Mouse (Mus musculus) kidney, postnatal 0 days (tissue): ENCODE data around the gene Slc6a11. TPM values are rescaled to one million over a fixed set of nuclear protein-coding genes. Genes with fewer than 3 reads are reported as not detected.

Experiments used
- ATAC-seq: fragments of 200-750 bp; cut with Nextera tagmentation; replicated peaks from 2 replicates; pipeline ENCODE4 v1.8.0; 2017; ENCODE audit warnings: low read depth, moderate number of reproducible peaks, moderate TSS enrichment, moderate library complexity; ENCODE audit not compliant: low FRiP score
- DNase-seq: peaks from one replicate; pipeline ENCODE4 v3.0.0-alpha.2; 2016; ENCODE audit warnings: low spot score
- H3K27ac ChIP-seq: fragments of 300-500 bp; sonication (generic); 2 replicates; pipeline ENCODE4 v1.5.1; 2014; ENCODE audit warnings: mild to moderate bottlenecking
- H3K27me3 ChIP-seq: fragments of 300-500 bp; sonication (generic); 2 replicates; pipeline ENCODE4 v1.6.1; 2014; ENCODE audit warnings: low read length, mixed read lengths; ENCODE audit not compliant: insufficient read depth
- H3K36me3 ChIP-seq: fragments of 300-500 bp; sonication (generic); 2 replicates; pipeline ENCODE4 v1.6.1; 2014; ENCODE audit warnings: low read length, mixed read lengths; ENCODE audit not compliant: insufficient read depth
- H3K4me1 ChIP-seq: fragments of 300-500 bp; sonication (generic); replicated peaks from 2 replicates; pipeline ENCODE4 v1.6.1; 2014; ENCODE audit warnings: antibody characterized with exemption, low read length, mixed read lengths; ENCODE audit not compliant: insufficient read depth
- H3K4me2 ChIP-seq: fragments of 300-500 bp; sonication (generic); 2 replicates; pipeline ENCODE4 v1.6.1; 2014; ENCODE audit warnings: mild to moderate bottlenecking, low read length, moderate library complexity, mixed read lengths
- H3K4me3 ChIP-seq: fragments of 300-500 bp; sonication (generic); replicated peaks from 2 replicates; pipeline ENCODE4 v1.5.1; 2014; ENCODE audit warnings: low read depth, low read length
- H3K9ac ChIP-seq: fragments of 300-500 bp; sonication (generic); 2 replicates; pipeline ENCODE4 v1.6.1; 2014; ENCODE audit warnings: low read depth, low read length
- H3K9me3 ChIP-seq: fragments of 300-500 bp; sonication (generic); replicated peaks from 2 replicates; pipeline ENCODE4 v1.6.1; 2016; ENCODE audit warnings: low read length, inconsistent platforms, mixed read lengths
- CTCF ChIP-seq: IDR thresholded peaks from 2 replicates; pipeline ENCODE4 v1.5.1; 2016; ENCODE audit warnings: antibody characterized with exemption, low read depth, mild to moderate bottlenecking, moderate library complexity
- WGBS: fragments of 180-500 bp; shearing (Covaris S2); extraction: QIAGEN DNeasy Blood & Tissue Kit; methylation state at CpG from one replicate; pipeline ENCODE4 v1.1.7; 2014; 5-methylcytosine and 5-hydroxymethylcytosine counted together
- polyA plus RNA-seq: library from polyadenylated mRNA; unstranded; fragments of >200 nt; fragmentation: Nextera tagmentation; extraction: Ambion mirVana; gene quantifications from 2 replicates; pipeline ENCODE4 v1.2.1, GENCODE M21; 2015

Gene Slc6a11
- polyA plus RNA-seq, 1 experiment from 2014 or later: 0.04 TPM

DNA sequence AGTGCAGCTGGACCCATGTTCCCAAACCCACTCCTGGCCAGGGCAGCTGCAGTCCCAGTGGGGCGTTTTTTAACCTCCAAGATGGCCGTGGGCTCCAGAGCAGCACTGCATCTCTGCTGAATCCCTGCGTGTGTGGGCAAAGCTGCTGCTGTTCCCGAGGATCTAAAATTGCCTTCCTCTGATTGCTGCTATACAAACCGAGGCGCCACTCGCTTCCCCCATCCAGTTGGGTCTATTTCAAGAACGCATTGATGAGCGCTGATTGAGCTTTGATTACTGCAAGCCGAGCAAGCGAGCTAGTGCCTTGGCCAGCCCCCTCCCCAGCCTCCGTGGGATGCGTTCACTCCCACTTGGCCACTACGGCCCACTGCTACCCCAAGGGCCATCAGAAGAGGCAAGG, 123.9 kb downstream of the Slc6a11 start:
- H3K4me3 ChIP-seq: no peak overlapping the region
- H3K9me3 ChIP-seq: no peaks in the 10 kb centered on the region
- ATAC-seq: no peak
- no peak overlapping the region for H3K4me2 ChIP-seq
- H3K9ac ChIP-seq: no peak overlapping the region
- WGBS: 49% methylated on average over 14 of the region's 14 CpGs
- no peak for DNase-seq
- H3K27me3 ChIP-seq: no peaks in the 10 kb centered on the region
- no peaks in the 10 kb centered on the region for H3K36me3 ChIP-seq
- no peaks in the 10 kb centered on the region for H3K4me1 ChIP-seq
- TF ChIP-seq CTCF: no peak
- no peak overlapping the region for H3K27ac ChIP-seq

DNA sequence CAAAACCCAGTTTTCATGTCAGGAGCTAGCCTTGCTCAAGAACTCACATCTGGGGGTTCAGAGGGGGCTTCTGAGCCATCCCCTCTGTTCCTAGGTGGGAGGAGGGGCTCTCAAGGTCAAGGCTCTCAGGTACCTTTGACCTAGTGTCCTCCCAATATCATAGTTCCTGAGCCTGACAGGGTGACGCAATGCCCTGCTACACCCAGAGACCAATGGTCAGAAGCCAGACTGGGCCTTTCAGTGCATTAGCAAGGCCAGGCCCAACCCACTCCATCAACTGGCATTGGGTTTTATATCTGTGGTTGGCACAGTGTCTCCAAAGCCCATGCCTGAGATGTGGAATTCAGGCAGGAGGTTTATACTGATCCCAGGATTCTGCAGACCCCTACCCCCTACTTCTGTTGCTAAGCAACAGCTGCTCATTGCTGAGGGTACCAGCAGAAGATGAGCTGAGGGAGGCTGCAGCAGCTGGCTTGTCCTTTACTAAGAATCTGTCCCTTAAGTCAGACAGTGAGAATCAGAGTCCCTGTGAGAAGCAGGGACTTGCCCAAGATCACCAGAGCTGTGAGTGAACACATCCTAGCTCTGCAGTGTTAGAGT, 126.8 kb downstream of the Slc6a11 start:
- no peaks in the 10 kb centered on the region for H3K4me1 ChIP-seq
- DNase-seq: no peak
- H3K36me3 ChIP-seq: no peaks in the 10 kb centered on the region
- H3K27me3 ChIP-seq: no peaks in the 10 kb centered on the region
- ATAC-seq: no peak
- no peak overlapping the region for H3K9ac ChIP-seq
- H3K27ac ChIP-seq: no peak overlapping the region
- no peak overlapping the region for H3K4me3 ChIP-seq
- 85% methylated on average over 1 of the region's 1 CpGs for WGBS
- no peak for TF ChIP-seq CTCF
- no peak overlapping the region for H3K4me2 ChIP-seq
- no peaks in the 10 kb centered on the region for H3K9me3 ChIP-seq

DNA sequence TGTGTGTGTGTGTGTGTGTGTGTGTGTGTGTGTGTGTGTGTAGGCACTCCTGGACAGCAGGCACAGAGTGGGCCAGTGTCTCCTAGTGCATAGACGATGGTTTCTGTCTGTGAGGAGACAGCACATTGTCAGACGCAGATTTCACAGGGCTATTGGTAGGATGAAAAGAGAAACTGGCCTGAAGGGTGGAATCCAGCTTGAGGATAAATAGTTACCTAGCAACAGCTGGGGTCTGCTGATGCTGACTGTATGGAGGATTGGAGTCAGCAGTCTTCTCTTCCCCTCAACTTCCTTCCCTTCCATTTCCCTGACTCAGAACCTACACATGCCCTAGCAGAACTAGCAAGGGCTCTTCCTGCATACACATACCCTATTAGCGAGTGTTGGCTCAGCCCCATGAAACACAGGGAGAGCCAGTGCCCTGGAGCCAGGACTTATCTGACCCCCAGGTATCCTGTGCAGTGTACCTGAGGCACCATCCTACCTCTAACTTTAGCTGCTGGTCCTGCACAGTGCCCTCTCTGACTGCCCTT, 127.7 kb downstream of the Slc6a11 start:
- no peak for TF ChIP-seq CTCF
- no peaks in the 10 kb centered on the region for H3K9me3 ChIP-seq
- WGBS: 65% methylated on average over 3 of the region's 3 CpGs
- no peak overlapping the region for H3K27ac ChIP-seq
- no peaks in the 10 kb centered on the region for H3K27me3 ChIP-seq
- ATAC-seq (no peak), DNase-seq (no peak)
- no peaks in the 10 kb centered on the region for H3K4me1 ChIP-seq
- H3K4me3 ChIP-seq: no peak overlapping the region
- no peak overlapping the region for H3K9ac ChIP-seq
- H3K36me3 ChIP-seq: no peaks in the 10 kb centered on the region
- no peak overlapping the region for H3K4me2 ChIP-seq

DNA sequence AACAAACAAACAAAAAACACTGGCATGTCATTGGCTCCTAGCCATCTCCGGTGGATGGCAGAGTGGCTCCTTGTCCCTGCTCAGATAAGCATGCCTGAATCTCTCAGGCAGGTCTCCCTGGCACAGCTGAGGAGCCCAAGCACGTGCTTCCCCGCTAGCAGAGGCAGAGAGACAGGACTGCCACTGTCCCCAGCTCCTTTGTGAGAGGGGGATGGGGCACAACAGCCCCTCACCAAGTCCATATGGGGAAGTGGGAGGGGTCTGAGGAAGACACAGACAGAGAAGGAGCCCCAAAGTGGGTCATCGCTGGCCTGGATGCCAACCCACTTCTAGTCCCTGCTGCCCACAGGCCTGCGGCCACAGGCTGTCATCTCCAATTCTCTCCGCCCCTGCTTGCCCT, 130.6 kb downstream of the Slc6a11 start:
- ATAC-seq: no peak
- Histone ChIP-seq H3K27ac (no peak overlapping the region), H3K4me2 (no peak overlapping the region), H3K4me1 (no peaks in the 10 kb centered on the region), H3K27me3 (no peaks in the 10 kb centered on the region), H3K4me3 (no peak overlapping the region), H3K36me3 (no peaks in the 10 kb centered on the region), H3K9ac (no peak overlapping the region), H3K9me3 (no peaks in the 10 kb centered on the region)
- TF ChIP-seq CTCF: no peak
- 65% methylated on average over 6 of the region's 6 CpGs for WGBS
- DNase-seq: no peak

DNA sequence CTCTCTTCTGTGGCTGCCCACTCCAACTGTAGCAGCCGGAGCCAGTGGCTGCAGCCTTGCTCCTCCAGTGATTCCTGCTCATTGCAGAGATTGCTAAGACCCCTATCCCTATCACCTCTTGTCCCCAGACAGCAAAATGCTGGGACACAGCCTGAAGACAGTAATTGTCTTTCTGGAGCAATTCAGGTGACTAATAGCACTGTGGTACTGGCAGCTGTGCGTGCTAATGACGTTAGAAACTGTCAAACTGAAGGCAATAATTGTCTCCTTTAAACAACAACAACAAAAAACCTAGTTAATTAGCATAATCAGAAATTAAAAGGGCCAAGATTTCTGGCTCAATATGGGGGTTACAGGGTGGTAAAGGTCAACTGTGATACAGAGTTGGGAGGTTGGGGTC, 133.0 kb downstream of the Slc6a11 start:
- ATAC-seq: no peak

GRCm38 (mm10) chr6:114264426-114264825, 133.4 kb downstream of the Slc6a11 start:
- H3K27me3 ChIP-seq: no peaks in the 10 kb centered on the region
- H3K36me3 ChIP-seq: no peaks in the 10 kb centered on the region
- no peak for TF ChIP-seq CTCF
- H3K4me2 ChIP-seq: no peak overlapping the region
- H3K9ac ChIP-seq: no peak overlapping the region
- no peaks in the 10 kb centered on the region for H3K4me1 ChIP-seq
- WGBS: 47% methylated on average over 5 of the region's 5 CpGs
- no peaks in the 10 kb centered on the region for H3K9me3 ChIP-seq
- H3K27ac ChIP-seq: no peak overlapping the region
- ATAC-seq (no peak), DNase-seq (no peak)
- H3K4me3 ChIP-seq: no peak overlapping the region

More for the DNA sequence above, 133.0 kb downstream of the Slc6a11 start:
- Histone ChIP-seq H3K36me3 (no peaks in the 10 kb centered on the region), H3K4me2 (no peak overlapping the region), H3K4me1 (no peaks in the 10 kb centered on the region), H3K9me3 (no peaks in the 10 kb centered on the region), H3K27ac (no peak overlapping the region), H3K4me3 (no peak overlapping the region), H3K27me3 (no peaks in the 10 kb centered on the region), H3K9ac (no peak overlapping the region)
- WGBS: 43% methylated on average over 3 of the region's 3 CpGs
- DNase-seq: no peak
- no peak for TF ChIP-seq CTCF

DNA sequence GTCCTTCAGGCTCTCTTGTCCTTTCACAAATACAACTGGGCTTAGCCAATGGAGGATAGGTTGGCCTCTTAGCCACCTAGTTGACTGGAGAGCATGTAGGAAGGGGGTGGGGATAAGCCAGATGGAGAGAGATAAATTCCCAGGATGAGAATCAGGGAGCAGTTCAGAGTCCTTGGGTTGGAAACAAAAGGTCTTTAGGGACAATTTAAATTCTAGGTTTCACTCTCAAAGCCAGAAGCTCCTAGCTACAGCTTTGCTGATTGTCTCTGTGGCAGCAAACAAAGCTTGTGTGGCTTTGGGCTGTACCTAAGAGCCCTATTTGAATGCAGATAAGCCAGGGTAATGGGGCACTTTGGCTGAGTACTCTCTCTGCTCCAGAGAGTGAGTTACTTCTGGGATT, 135.2 kb downstream of the Slc6a11 start:
- H3K36me3 ChIP-seq: no peaks in the 10 kb centered on the region
- no peaks in the 10 kb centered on the region for H3K9me3 ChIP-seq
- H3K4me3 ChIP-seq: no peak overlapping the region
- no peak for TF ChIP-seq CTCF
- H3K27ac ChIP-seq: no peak overlapping the region
- H3K9ac ChIP-seq: no peak overlapping the region
- H3K4me2 ChIP-seq: no peak overlapping the region
- ATAC-seq (no peak), DNase-seq (no peak)
- no peaks in the 10 kb centered on the region for H3K4me1 ChIP-seq
- H3K27me3 ChIP-seq: no peaks in the 10 kb centered on the region
